Mouse (Mus musculus) hindbrain, postnatal 0 days (tissue): Measurements from ENCODE around the gene Stk32c. TPM values are rescaled to one million over a fixed set of nuclear protein-coding genes. Genes with fewer than 3 reads are reported as not detected.
A peak's percentile ranks its signal among the peaks of the same experiment; 100 is the strongest.

Source experiments
- ATAC-seq: fragments of 200-750 bp; cut with Nextera tagmentation; 2 replicates; pipeline ENCODE4 v1.8.0; 2017; ENCODE audit warnings: mild to moderate bottlenecking, moderate TSS enrichment, moderate library complexity
- DNase-seq: peaks from one replicate; pipeline ENCODE4 v3.0.0-alpha.2; 2015; ENCODE audit warnings: low spot score
- H3K27ac ChIP-seq: fragments of 300-500 bp; sonication (generic); 2 replicates; pipeline ENCODE4 v1.5.1; 2014; ENCODE audit warnings: mild to moderate bottlenecking
- H3K27me3 ChIP-seq: fragments of 300-500 bp; sonication (generic); 2 replicates; pipeline ENCODE4 v1.6.1; 2014; ENCODE audit warnings: low read length, mixed read lengths; ENCODE audit not compliant: insufficient read depth
- H3K36me3 ChIP-seq: fragments of 300-500 bp; sonication (generic); 2 replicates; pipeline ENCODE4 v1.6.1; 2014; ENCODE audit warnings: low read length, mixed read lengths; ENCODE audit not compliant: insufficient read depth
- H3K4me1 ChIP-seq: fragments of 300-500 bp; sonication (generic); 2 replicates; pipeline ENCODE4 v1.6.1; 2014; ENCODE audit warnings: antibody characterized with exemption, low read length, mixed read lengths; ENCODE audit not compliant: insufficient read depth
- H3K4me2 ChIP-seq: fragments of 300-500 bp; sonication (generic); 2 replicates; pipeline ENCODE4 v1.6.1; 2014; ENCODE audit warnings: low read depth, mild to moderate bottlenecking, low read length, moderate library complexity, mixed read lengths
- H3K4me3 ChIP-seq: fragments of 300-500 bp; sonication (generic); 2 replicates; pipeline ENCODE4 v1.5.1; 2014; ENCODE audit warnings: low read length
- H3K9ac ChIP-seq: fragments of 300-500 bp; sonication (generic); replicated peaks from 2 replicates; pipeline ENCODE4 v1.6.1; 2014; ENCODE audit warnings: mild to moderate bottlenecking, low read length, moderate library complexity, mixed read lengths
- H3K9me3 ChIP-seq: fragments of 300-500 bp; sonication (generic); 2 replicates; pipeline ENCODE4 v1.6.1; 2016; ENCODE audit warnings: low read length, mixed read lengths
- CTCF ChIP-seq: IDR thresholded peaks from 2 replicates; pipeline ENCODE4 v1.5.1; 2016; ENCODE audit warnings: antibody characterized with exemption, control low read depth, low read depth
- WGBS: fragments of 180-500 bp; shearing (Covaris S2); extraction: QIAGEN DNeasy Blood & Tissue Kit; methylation state at CpG from one replicate; pipeline ENCODE4 v1.1.7; 2014; 5-methylcytosine and 5-hydroxymethylcytosine counted together
- polyA plus RNA-seq: library from polyadenylated mRNA; unstranded; fragments of >200 nt; fragmentation: Nextera tagmentation; extraction: Ambion mirVana; gene quantifications from 2 replicates; pipeline ENCODE4 v1.2.1, GENCODE M21; 2015
- total RNA-seq: library from RNA; depleted of rRNA; stranded (reverse); fragments of >200 nt; gene quantifications from 2 replicates; pipeline ENCODE4 v1.2.3, GENCODE M21; 2014

The Stk32c gene
- total and polyA plus RNA-seq, 2 experiments from 2014 or later: 2.0 to 24.7 TPM

- no peak overlapping the region for H3K9ac ChIP-seq
- H3K4me3 ChIP-seq: no peak overlapping the region
- no peaks in the 10 kb centered on the region for H3K36me3 ChIP-seq
- TF ChIP-seq CTCF: no peak
- WGBS: 77% methylated on average over 5 of the region's 5 CpGs
- H3K27me3 ChIP-seq: no peaks in the 10 kb centered on the region
- DNase-seq (no peak), ATAC-seq (no peak)
- no peaks in the 10 kb centered on the region for H3K9me3 ChIP-seq
- no peak overlapping the region for H3K4me2 ChIP-seq
- H3K27ac ChIP-seq: no peak overlapping the region
- no peaks in the 10 kb centered on the region for H3K4me1 ChIP-seq
These were observed 8.0 kb upstream of the Stk32c start for GRCm38 (mm10) chr7:139221072-139221471.

GRCm38 (mm10) chr7:139220303-139220702 lies 7.2 kb upstream of the Stk32c start:
- Histone ChIP-seq H3K4me2 (no peak overlapping the region), H3K9ac (no peak overlapping the region), H3K36me3 (no peaks in the 10 kb centered on the region), H3K4me3 (no peak overlapping the region), H3K27me3 (no peaks in the 10 kb centered on the region), H3K27ac (no peak overlapping the region), H3K9me3 (no peaks in the 10 kb centered on the region), H3K4me1 (no peaks in the 10 kb centered on the region)
- DNase-seq: peak; percentile 14
- no peak for ATAC-seq
- TF ChIP-seq CTCF: no peak
- WGBS: 32% methylated on average over 2 of the region's 2 CpGs

- Histone ChIP-seq H3K9ac (no peak overlapping the region), H3K4me2 (no peak overlapping the region), H3K4me1 (no peaks in the 10 kb centered on the region), H3K36me3 (no peaks in the 10 kb centered on the region), H3K9me3 (no peaks in the 10 kb centered on the region), H3K27me3 (no peaks in the 10 kb centered on the region), H3K4me3 (no peak overlapping the region), H3K27ac (no peak overlapping the region)
- TF ChIP-seq CTCF: no peak
- ATAC-seq: no peak
- DNase-seq: no peak
- 73% methylated on average over 5 of the region's 5 CpGs for WGBS
These were observed 6.4 kb upstream of the Stk32c start for GRCm38 (mm10) chr7:139219486-139219885.

- no peak for ATAC-seq
- Histone ChIP-seq H3K27me3 (no peaks in the 10 kb centered on the region), H3K4me3 (no peak overlapping the region), H3K36me3 (no peaks in the 10 kb centered on the region), H3K4me2 (no peak overlapping the region), H3K27ac (no peak overlapping the region), H3K4me1 (no peaks in the 10 kb centered on the region; the same call in 1 of the 2 replicates), H3K9ac (no peak overlapping the region), H3K9me3 (no peaks in the 10 kb centered on the region)
- DNase-seq: peak; percentile 23
- TF ChIP-seq CTCF: no peak
- 62% methylated on average over 6 of the region's 6 CpGs for WGBS
These were observed 5.7 kb upstream of the Stk32c start for GRCm38 (mm10) chr7:139218641-139219415.

GRCm38 (mm10) chr7:139217046-139217445 lies 3.9 kb upstream of the Stk32c start:
- no peaks in the 10 kb centered on the region for H3K27me3 ChIP-seq
- H3K4me2 ChIP-seq: no peak overlapping the region
- ATAC-seq: no peak
- WGBS: 83% methylated on average over 7 of the region's 7 CpGs
- no peak overlapping the region for H3K9ac ChIP-seq
- H3K27ac ChIP-seq: no peak overlapping the region
- no peak overlapping the region for H3K4me3 ChIP-seq
- peak; percentile 23; the same call in 1 of the 2 replicates for TF ChIP-seq CTCF
- peak; percentile 28 for DNase-seq
- peaks cover 5% of the 10 kb centered on the region; the same call in 1 of the 2 replicates for H3K4me1 ChIP-seq
- H3K36me3 ChIP-seq: no peaks in the 10 kb centered on the region
- H3K9me3 ChIP-seq: no peaks in the 10 kb centered on the region

GRCm38 (mm10) chr7:139216464-139216863 lies 3.4 kb upstream of the Stk32c start:
- no peak overlapping the region for H3K9ac ChIP-seq
- no peak overlapping the region for H3K4me3 ChIP-seq
- DNase-seq (no peak), ATAC-seq (no peak)
- no peak overlapping the region for H3K27ac ChIP-seq
- H3K27me3 ChIP-seq: no peaks in the 10 kb centered on the region
- no peak for TF ChIP-seq CTCF
- no peaks in the 10 kb centered on the region for H3K9me3 ChIP-seq
- no peak overlapping the region for H3K4me2 ChIP-seq
- H3K36me3 ChIP-seq: no peaks in the 10 kb centered on the region
- WGBS: 89% methylated on average over 9 of the region's 9 CpGs
- H3K4me1 ChIP-seq: peaks cover 5% of the 10 kb centered on the region; the same call in 1 of the 2 replicates

GRCm38 (mm10) chr7:139215946-139216345 lies 2.8 kb upstream of the Stk32c start:
- ATAC-seq: no peak
- no peak for TF ChIP-seq CTCF
- Histone ChIP-seq H3K27ac (no peak overlapping the region), H3K9ac (no peak overlapping the region; the same call in 1 of the 2 replicates), H3K4me1 (peaks cover 5% of the 10 kb centered on the region; the same call in 1 of the 2 replicates), H3K36me3 (no peaks in the 10 kb centered on the region), H3K9me3 (no peaks in the 10 kb centered on the region), H3K4me3 (no peak overlapping the region), H3K4me2 (no peak overlapping the region), H3K27me3 (no peaks in the 10 kb centered on the region)
- 81% methylated on average over 7 of the region's 7 CpGs for WGBS
- no peak for DNase-seq
